Mouse (Mus musculus): Measurements from ENCODE around the gene Hoxa11. TPM values are rescaled to one million over a fixed set of nuclear protein-coding genes. Genes with fewer than 3 reads are reported as not detected.

The Hoxa11 gene
- polyA plus RNA-seq, 1 experiment from 2014 or later: not detected

GRCm38 (mm10) chr6:52272766-52273655 lies 27.4 kb upstream of the Hoxa11 start:
- WGBS: 21% methylated on average over 21 of the region's 22 CpGs
- H3K9ac ChIP-seq (ENCODE audit: low read length): no peak overlapping the region
- peaks cover 49% of the 10 kb centered on the region for H3K27me3 ChIP-seq (ENCODE audit: control insufficient read depth, insufficient read depth, low read length)
- H3K4me3 ChIP-seq (ENCODE audit: low read depth, low read length): no peak overlapping the region
- DNase-seq (ENCODE audit: low spot score) (no peak), ATAC-seq (ENCODE audit: low FRiP score, low TSS enrichment) (no peak)
- H3K9me3 ChIP-seq (ENCODE audit: control insufficient read depth, low read length): no peaks in the 10 kb centered on the region
- no peaks in the 10 kb centered on the region for H3K4me1 ChIP-seq (replicated peaks; ENCODE audit: control insufficient read depth, insufficient read depth)
- H3K27ac ChIP-seq (replicated peaks): no peak overlapping the region
- H3K4me2 ChIP-seq (replicated peaks; ENCODE audit: low read depth): no peak overlapping the region
- TF ChIP-seq EP300 (optimal IDR thresholded peaks at IDR 0.05): no peak
- TF ChIP-seq CTCF (IDR thresholded peaks at IDR 0.05; ENCODE audit: low read depth): no peak
- no peaks in the 10 kb centered on the region for H3K36me3 ChIP-seq (ENCODE audit: control insufficient read depth, insufficient read depth, low read length)

GRCm38 (mm10) chr6:52270494-52271480 lies 25.2 kb upstream of the Hoxa11 start:
- 11% methylated on average over 23 of the region's 23 CpGs for WGBS
- Histone ChIP-seq H3K9me3 (ENCODE audit: control insufficient read depth, low read length) (no peaks in the 10 kb centered on the region), H3K27ac (replicated peaks) (no peak overlapping the region), H3K36me3 (ENCODE audit: control insufficient read depth, insufficient read depth, low read length) (no peaks in the 10 kb centered on the region), H3K9ac (ENCODE audit: low read length) (no peak overlapping the region), H3K27me3 (ENCODE audit: control insufficient read depth, insufficient read depth, low read length) (peaks cover 52% of the 10 kb centered on the region), H3K4me3 (ENCODE audit: low read depth, low read length) (no peak overlapping the region), H3K4me1 (replicated peaks; ENCODE audit: control insufficient read depth, insufficient read depth) (no peaks in the 10 kb centered on the region), H3K4me2 (replicated peaks; ENCODE audit: low read depth) (no peak overlapping the region)
- DNase-seq (ENCODE audit: low spot score) (no peak), ATAC-seq (ENCODE audit: low FRiP score, low TSS enrichment) (0 out of 2 replicates have a peak, but pooled peaks have one; percentile 32)
- TF ChIP-seq EP300 (optimal IDR thresholded peaks at IDR 0.05) (no peak), CTCF (IDR thresholded peaks at IDR 0.05; ENCODE audit: low read depth) (peak; percentile 79)

GRCm38 (mm10) chr6:52268756-52269155 lies 23.1 kb upstream of the Hoxa11 start:
- DNase-seq (ENCODE audit: low spot score) (no peak), ATAC-seq (ENCODE audit: low FRiP score, low TSS enrichment) (no peak)
- H3K27ac ChIP-seq (replicated peaks): no peak overlapping the region
- H3K36me3 ChIP-seq (ENCODE audit: control insufficient read depth, insufficient read depth, low read length): no peaks in the 10 kb centered on the region
- H3K9me3 ChIP-seq (ENCODE audit: control insufficient read depth, low read length): no peaks in the 10 kb centered on the region
- H3K27me3 ChIP-seq (ENCODE audit: control insufficient read depth, insufficient read depth, low read length): peaks cover 51% of the 10 kb centered on the region
- no peak overlapping the region for H3K4me2 ChIP-seq (replicated peaks; ENCODE audit: low read depth)
- WGBS: 4% methylated on average over 3 of the region's 3 CpGs
- no peaks in the 10 kb centered on the region for H3K4me1 ChIP-seq (replicated peaks; ENCODE audit: control insufficient read depth, insufficient read depth)
- H3K4me3 ChIP-seq (ENCODE audit: low read depth, low read length): no peak overlapping the region
- no peak overlapping the region for H3K9ac ChIP-seq (ENCODE audit: low read length)
- no peak for TF ChIP-seq CTCF (IDR thresholded peaks at IDR 0.05; ENCODE audit: low read depth)
- TF ChIP-seq EP300 (optimal IDR thresholded peaks at IDR 0.05): no peak

- no peak for ATAC-seq (ENCODE audit: low FRiP score, low TSS enrichment)
- DNase-seq (ENCODE audit: low spot score): no peak
Measured at GRCm38 (mm10) chr6:52268341-52268740, 22.7 kb upstream of the Hoxa11 start.

GRCm38 (mm10) chr6:52267691-52268090 lies 22.1 kb upstream of the Hoxa11 start:
- DNase-seq (ENCODE audit: low spot score) (no peak), ATAC-seq (ENCODE audit: low FRiP score, low TSS enrichment) (no peak)
- Histone ChIP-seq H3K27ac (replicated peaks) (no peak overlapping the region), H3K4me3 (ENCODE audit: low read depth, low read length) (no peak overlapping the region), H3K4me1 (replicated peaks; ENCODE audit: control insufficient read depth, insufficient read depth) (no peaks in the 10 kb centered on the region), H3K36me3 (ENCODE audit: control insufficient read depth, insufficient read depth, low read length) (no peaks in the 10 kb centered on the region), H3K9ac (ENCODE audit: low read length) (no peak overlapping the region), H3K27me3 (ENCODE audit: control insufficient read depth, insufficient read depth, low read length) (peaks cover 46% of the 10 kb centered on the region), H3K9me3 (ENCODE audit: control insufficient read depth, low read length) (no peaks in the 10 kb centered on the region), H3K4me2 (replicated peaks; ENCODE audit: low read depth) (no peak overlapping the region)
- TF ChIP-seq CTCF (IDR thresholded peaks at IDR 0.05; ENCODE audit: low read depth) (no peak), EP300 (optimal IDR thresholded peaks at IDR 0.05) (no peak)
- WGBS: 11% methylated on average over 3 of the region's 3 CpGs

More at GRCm38 (mm10) chr6:52268341-52268740, 22.7 kb upstream of the Hoxa11 start:
- TF ChIP-seq EP300 (optimal IDR thresholded peaks at IDR 0.05): no peak
- TF ChIP-seq CTCF (IDR thresholded peaks at IDR 0.05; ENCODE audit: low read depth): no peak
- WGBS: 9% methylated on average over 7 of the region's 7 CpGs
- Histone ChIP-seq H3K27ac (replicated peaks) (no peak overlapping the region), H3K4me2 (replicated peaks; ENCODE audit: low read depth) (no peak overlapping the region), H3K9me3 (ENCODE audit: control insufficient read depth, low read length) (no peaks in the 10 kb centered on the region), H3K4me3 (ENCODE audit: low read depth, low read length) (no peak overlapping the region), H3K4me1 (replicated peaks; ENCODE audit: control insufficient read depth, insufficient read depth) (no peaks in the 10 kb centered on the region), H3K36me3 (ENCODE audit: control insufficient read depth, insufficient read depth, low read length) (no peaks in the 10 kb centered on the region), H3K27me3 (ENCODE audit: control insufficient read depth, insufficient read depth, low read length) (peaks cover 50% of the 10 kb centered on the region), H3K9ac (ENCODE audit: low read length) (no peak overlapping the region)
